In the genomic region with DNA sequence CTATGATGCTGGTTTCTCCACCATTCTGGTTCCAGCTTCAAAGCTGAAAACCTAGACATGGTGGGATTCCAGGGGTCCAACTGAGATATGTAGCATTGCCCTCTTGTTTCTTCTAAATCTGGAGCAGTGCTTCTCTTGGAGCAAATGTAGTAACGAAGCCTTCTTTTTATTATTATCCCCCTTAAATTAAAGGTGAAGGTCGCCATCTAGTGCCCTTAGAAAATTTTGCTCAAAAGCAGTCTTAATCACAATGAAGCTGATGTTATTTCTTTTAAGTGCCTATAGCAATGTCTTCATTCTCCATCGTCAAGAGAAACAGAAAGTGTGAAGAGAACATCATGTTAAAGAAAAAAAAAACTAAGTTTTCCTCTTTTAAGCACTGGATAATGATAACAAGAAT, we compare ENCODE assay signal across 11 mouse cellular contexts. TPM values are rescaled to one million over a fixed set of nuclear protein-coding genes. Genes with fewer than 3 reads are reported as not detected.
DNase-seq lines count a peak whose midpoint lies in the region; ATAC-seq lines count a peak whose summit lies in the region.
"Had no signal": no experiment of that assay in that cellular context is flagged by ENCODE, and none has a peak within 500 bp of the region (broad histone marks: within the 10 kb centered on the region; RNA-seq: fewer than 3 reads in every experiment).

No protein-coding gene starts in this region.

- H3K27ac ChIP-seq in forebrain, embryonic 14.5 days (ENCODE audit: low read depth, low read length): no peak overlapping the region
- H3K27ac ChIP-seq in forebrain, embryonic 13.5 days: no peak overlapping the region
- H3K27ac ChIP-seq: heart, embryonic 15.5 days; macrophage had no signal

- ATAC-seq in forebrain, embryonic 14.5 days: no peak
- no peak for ATAC-seq in forebrain, embryonic 13.5 days

- 5% methylated on average over 3 of the region's 3 CpGs for WGBS in forebrain, embryonic 14.5 days
- 11% methylated on average over 3 of the region's 3 CpGs for WGBS in forebrain, embryonic 13.5 days

- H3K4me3 ChIP-seq in forebrain, embryonic 14.5 days (ENCODE audit: low read depth, low read length): no peak overlapping the region
- no peak overlapping the region for H3K4me3 ChIP-seq in forebrain, embryonic 13.5 days
- H3K4me3 ChIP-seq: heart, embryonic 15.5 days had no signal

- no peak overlapping the region for H3K4me2 ChIP-seq in forebrain, embryonic 14.5 days (ENCODE audit: low read length)
- H3K4me2 ChIP-seq in forebrain, embryonic 13.5 days: no peak overlapping the region
- H3K4me2 ChIP-seq: heart, embryonic 15.5 days had no signal

- peaks cover 20% of the 10 kb centered on the region for H3K27me3 ChIP-seq in forebrain, embryonic 14.5 days (replicated peaks; ENCODE audit: control insufficient read depth, insufficient read depth, low read length)
- H3K27me3 ChIP-seq in forebrain, embryonic 13.5 days: peaks cover 39% of the 10 kb centered on the region
- H3K27me3 ChIP-seq: heart, embryonic 15.5 days had no signal

- no peaks in the 10 kb centered on the region for H3K9me3 ChIP-seq in forebrain, embryonic 14.5 days (replicated peaks; ENCODE audit: control insufficient read depth, low read length)
- no peaks in the 10 kb centered on the region for H3K9me3 ChIP-seq in forebrain, embryonic 13.5 days (replicated peaks)
- H3K9me3 ChIP-seq: heart, embryonic 15.5 days had no signal

- H3K36me3 ChIP-seq in forebrain, embryonic 14.5 days (ENCODE audit: control insufficient read depth, insufficient read depth, low read length): no peaks in the 10 kb centered on the region
- H3K36me3 ChIP-seq in forebrain, embryonic 13.5 days (ENCODE audit: poor library complexity, severe bottlenecking): no peaks in the 10 kb centered on the region
- H3K36me3 ChIP-seq: heart, embryonic 15.5 days had no signal

- DNase-seq in forebrain, embryonic 14.5 days (ENCODE audit: low spot score): peak; percentile 57
- peak; percentile 17 for DNase-seq in kidney, postnatal 14 days
- DNase-seq in kidney, postnatal 4 days: no peak
- DNase-seq in 3T3-L1 (ENCODE audit: low read depth, low spot score): peak; percentile 53
- peak; percentile 26 for DNase-seq in brain, adult 2 months (ENCODE audit: low read depth, low spot score)
- DNase-seq in right cerebral cortex, postnatal 25 days: no peak
- DNase-seq in urinary bladder, postnatal 25 days (ENCODE audit: low spot score): no peak
- DNase-seq: cerebellum, adult 11 months had no signal

- peaks cover 12% of the 10 kb centered on the region for H3K4me1 ChIP-seq in forebrain, embryonic 14.5 days (ENCODE audit: control insufficient read depth, insufficient read depth, low read length)
- peaks cover 29% of the 10 kb centered on the region for H3K4me1 ChIP-seq in forebrain, embryonic 13.5 days

- H3K9ac ChIP-seq in forebrain, embryonic 14.5 days (ENCODE audit: low read length): no peak overlapping the region
- no peak overlapping the region for H3K9ac ChIP-seq in forebrain, embryonic 13.5 days
- H3K9ac ChIP-seq: heart, embryonic 15.5 days had no signal

RNA-seq across cellular contexts. Expression of a gene that starts 2.2 kb away (rescaled TPM):
- polyA plus RNA-seq in forebrain, embryonic 14.5 days (2014; fragmentation: Nextera tagmentation; extraction: Ambion mirVana): 1.1 and 2.5 TPM in 2 replicates
- 1.3 and 1.8 TPM in 2 replicates for polyA plus RNA-seq in forebrain, embryonic 13.5 days (2015; fragmentation: Nextera tagmentation; extraction: Ambion mirVana)

Comparison
In these comparisons a context has a peak if more than half of its experiments do, and no peak if none do; other contexts are left out.
1. DNase-seq: peak in forebrain, embryonic 14.5 days (single experiment), kidney, postnatal 14 days (single experiment), 3T3-L1 (single experiment) and brain, adult 2 months (single experiment); none in kidney, postnatal 4 days (0 of 2), right cerebral cortex, postnatal 25 days (single experiment) and urinary bladder, postnatal 25 days (single experiment).